Mouse (Mus musculus): ENCODE measurements at regions not wholly inside any gene's neighbourhood (a gene's known extent, or its start where the extent isn't known, plus 50 kb on each side); places are given as distances from the start of the nearest gene placed in this dataset.

GRCm38 (mm10) chr4:106144351-106145116, 171.5 kb upstream of the Usp24 start:
- no peak overlapping the region for H3K4me3 ChIP-seq (ENCODE audit: control insufficient read depth in 1 of 2, insufficient read depth in 1 of 2, low read depth in 2 of 2, low read length in 2 of 2)
- no peak overlapping the region for H3K27ac ChIP-seq (ENCODE audit: control insufficient read depth, low read depth, low read length)
- H3K4me1 ChIP-seq (ENCODE audit: control insufficient read depth in 1 of 2, insufficient read depth in 2 of 2, low read length in 2 of 2) = no peaks in the 10 kb centered on the region
- no peaks in the 10 kb centered on the region for H3K9me3 ChIP-seq (replicated peaks; ENCODE audit: insufficient read depth, low read length)
- H3K79me2 ChIP-seq (ENCODE audit: control insufficient read depth, insufficient read depth, low read length, poor library complexity) = no peaks in the 10 kb centered on the region
- TF ChIP-seq CHD1 (IDR thresholded peaks at IDR 0.05; ENCODE audit: low read depth, low read length) = no peak
- no peak for TF ChIP-seq NRF1 (IDR thresholded peaks at IDR 0.05; ENCODE audit: insufficient read depth, low read depth, low read length, poor library complexity, severe bottlenecking)
- TF ChIP-seq GABPA (IDR thresholded peaks at IDR 0.05; ENCODE audit: low read depth, low read length) = no peak
- TF ChIP-seq SIN3A (IDR thresholded peaks at IDR 0.05; ENCODE audit: low read length) = no peak
- TF ChIP-seq CHD2 (IDR thresholded peaks at IDR 0.05; ENCODE audit: low read length) = no peak
- no peak for TF ChIP-seq USF2 (IDR thresholded peaks at IDR 0.05; ENCODE audit: borderline replicate concordance in 1 of 2, insufficient read depth in 1 of 2, low read depth in 1 of 2, low read length in 2 of 2)
- TF ChIP-seq ETS1 (IDR thresholded peaks at IDR 0.05; ENCODE audit: low read depth, low read length) = no peak
- TF ChIP-seq GATA1 (IDR thresholded peaks at IDR 0.05; ENCODE audit: low read depth, low read length) = no peak
- no peak for TF ChIP-seq ELF1 (IDR thresholded peaks at IDR 0.05; ENCODE audit: low read depth, low read length)
- no peak for TF ChIP-seq EP300 (IDR thresholded peaks at IDR 0.05; ENCODE audit: low read depth in 1 of 2, low read length in 2 of 2)
- TF ChIP-seq RAD21 (IDR thresholded peaks at IDR 0.05; ENCODE audit: low read depth, low read length) = no peak
- TF ChIP-seq MEF2A (IDR thresholded peaks at IDR 0.05; ENCODE audit: extremely low read depth, insufficient replicate concordance, low read depth, low read length, poor library complexity, severe bottlenecking) = no peak
- TF ChIP-seq MYC (IDR thresholded peaks at IDR 0.05; ENCODE audit: low read depth, low read length) = no peak
- TF ChIP-seq E2F4 (IDR thresholded peaks at IDR 0.05; ENCODE audit: borderline replicate concordance, low read depth, low read length) = no peak
- DNase-seq (ENCODE audit: low read depth, low spot score) = no peak
- no peak overlapping the region for H3K9ac ChIP-seq (ENCODE audit: control insufficient read depth, low read depth, low read length, poor library complexity, severe bottlenecking)
- H3K36me3 ChIP-seq (ENCODE audit: control insufficient read depth in 1 of 2, insufficient read depth in 2 of 2, low read length in 2 of 2) = no peaks in the 10 kb centered on the region
- H3K27me3 ChIP-seq (ENCODE audit: control insufficient read depth in 1 of 2, insufficient read depth in 2 of 2, low read length in 2 of 2) = no peaks in the 10 kb centered on the region

- Histone ChIP-seq H3K27me3 (ENCODE audit: control insufficient read depth in 1 of 2, insufficient read depth in 2 of 2, low read length in 2 of 2) (no peaks in the 10 kb centered on the region), H3K9ac (ENCODE audit: control insufficient read depth, low read depth, low read length, poor library complexity, severe bottlenecking) (no peak overlapping the region), H3K36me3 (ENCODE audit: control insufficient read depth in 1 of 2, insufficient read depth in 2 of 2, low read length in 2 of 2) (no peaks in the 10 kb centered on the region), H3K9me3 (replicated peaks; ENCODE audit: insufficient read depth, low read length) (no peaks in the 10 kb centered on the region), H3K79me2 (ENCODE audit: control insufficient read depth, insufficient read depth, low read length, poor library complexity) (no peaks in the 10 kb centered on the region), H3K4me3 (ENCODE audit: control insufficient read depth in 1 of 2, insufficient read depth in 1 of 2, low read depth in 2 of 2, low read length in 2 of 2) (no peak overlapping the region), H3K27ac (ENCODE audit: control insufficient read depth, low read depth, low read length) (no peak overlapping the region), H3K4me1 (ENCODE audit: control insufficient read depth in 1 of 2, insufficient read depth in 2 of 2, low read length in 2 of 2) (no peaks in the 10 kb centered on the region)
- DNase-seq (ENCODE audit: low read depth, low spot score) = no peak
- TF ChIP-seq JUND (IDR thresholded peaks at IDR 0.05; ENCODE audit: low read depth, low read length) (no peak), CHD2 (IDR thresholded peaks at IDR 0.05; ENCODE audit: low read length) (no peak), POLR2AphosphoS2 (IDR thresholded peaks at IDR 0.05; ENCODE audit: low read length) (no peak), MYB (IDR thresholded peaks at IDR 0.05; ENCODE audit: low read depth, low read length) (no peak), ZKSCAN1 (IDR thresholded peaks at IDR 0.05; ENCODE audit: low read depth, low read length) (no peak), MYC (IDR thresholded peaks at IDR 0.05; ENCODE audit: low read depth, low read length) (no peak), CHD1 (IDR thresholded peaks at IDR 0.05; ENCODE audit: low read depth, low read length) (no peak), ZMIZ1 (IDR thresholded peaks at IDR 0.05; ENCODE audit: low read depth, low read length) (no peak), TBP (IDR thresholded peaks at IDR 0.05; ENCODE audit: low read depth, low read length) (no peak), MAFK (IDR thresholded peaks at IDR 0.05; ENCODE audit: borderline replicate concordance, low read depth, low read length) (no peak), MXI1 (IDR thresholded peaks at IDR 0.05; ENCODE audit: low read depth, low read length) (no peak), GABPA (IDR thresholded peaks at IDR 0.05; ENCODE audit: low read depth, low read length) (no peak), TAL1 (IDR thresholded peaks at IDR 0.05; ENCODE audit: low read length) (no peak), NRF1 (IDR thresholded peaks at IDR 0.05; ENCODE audit: insufficient read depth, low read depth, low read length, poor library complexity, severe bottlenecking) (no peak), NELFE (IDR thresholded peaks at IDR 0.05; ENCODE audit: low read depth, low read length) (no peak), USF1 (IDR thresholded peaks at IDR 0.05; ENCODE audit: low read depth, low read length) (no peak), GATA1 (IDR thresholded peaks at IDR 0.05; ENCODE audit: low read depth, low read length) (no peak)
These were observed 169.0 kb upstream of the Usp24 start for GRCm38 (mm10) chr4:106146919-106147460.
